Mouse (Mus musculus): ENCODE measurements around the gene Prx. TPM values are rescaled to one million over a fixed set of nuclear protein-coding genes. Genes with fewer than 3 reads are reported as not detected.
A peak's percentile ranks its signal among the peaks of the same experiment; 100 is the strongest.

The Prx gene
- polyA plus RNA-seq, 1 experiment from 2014 or later, result 2.0 TPM

DNA sequence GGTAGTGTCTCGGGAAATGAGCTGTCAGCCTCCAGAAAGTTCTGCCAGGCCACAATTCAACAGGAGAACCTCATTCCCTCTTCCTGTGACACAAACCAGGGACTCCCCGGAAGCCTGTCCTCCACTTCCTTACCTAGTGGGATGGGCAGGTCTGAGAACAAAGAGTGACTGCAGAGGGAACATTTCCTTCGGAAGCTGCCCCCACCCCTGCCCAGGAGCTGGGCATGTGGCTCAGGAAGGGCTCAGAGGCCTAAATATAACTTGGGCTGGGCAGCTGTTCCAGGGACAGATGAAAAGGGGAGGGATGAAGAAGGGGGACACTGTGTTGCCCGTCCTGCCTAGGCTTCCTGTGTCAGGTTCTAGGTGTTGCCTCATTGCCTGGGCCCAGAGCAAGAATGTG, 2.5 kb downstream of the Prx start:
- Histone ChIP-seq H3K36me3 (no peaks in the 10 kb centered on the region), H3K4me3 (replicated peaks) (no peak overlapping the region), H3K4me1 (peaks cover 2% of the 10 kb centered on the region; the same call in 1 of the 2 replicates), H3K9ac (replicated peaks) (no peak overlapping the region), H3K9me3 (replicated peaks) (no peaks in the 10 kb centered on the region), H3K27ac (replicated peaks) (no peak overlapping the region), H3K4me2 (no peak overlapping the region), H3K27me3 (replicated peaks) (no peaks in the 10 kb centered on the region)
- 70% methylated on average over 4 of the region's 4 CpGs for WGBS
- no peak for ATAC-seq (ENCODE audit: low FRiP score)

- peak overlapping the region; percentile 49 for H3K4me3 ChIP-seq (replicated peaks)
- H3K27me3 ChIP-seq (replicated peaks), result no peaks in the 10 kb centered on the region
- peaks cover 20% of the 10 kb centered on the region for H3K4me1 ChIP-seq
- H3K36me3 ChIP-seq, result no peaks in the 10 kb centered on the region
- H3K9me3 ChIP-seq (replicated peaks), result no peaks in the 10 kb centered on the region
- H3K4me2 ChIP-seq, result peak overlapping the region; percentile 62
- no peak for ATAC-seq (ENCODE audit: low FRiP score)
- peak overlapping the region; percentile 48; the same call in 1 of the 2 replicates for H3K9ac ChIP-seq (replicated peaks)
- WGBS, result 48% methylated on average over 9 of the region's 9 CpGs
- H3K27ac ChIP-seq (replicated peaks), result peak overlapping the region; percentile 92
These were observed 7.7 kb downstream of the Prx start for GRCm38 (mm10) chr7:27506765-27507370.

DNA sequence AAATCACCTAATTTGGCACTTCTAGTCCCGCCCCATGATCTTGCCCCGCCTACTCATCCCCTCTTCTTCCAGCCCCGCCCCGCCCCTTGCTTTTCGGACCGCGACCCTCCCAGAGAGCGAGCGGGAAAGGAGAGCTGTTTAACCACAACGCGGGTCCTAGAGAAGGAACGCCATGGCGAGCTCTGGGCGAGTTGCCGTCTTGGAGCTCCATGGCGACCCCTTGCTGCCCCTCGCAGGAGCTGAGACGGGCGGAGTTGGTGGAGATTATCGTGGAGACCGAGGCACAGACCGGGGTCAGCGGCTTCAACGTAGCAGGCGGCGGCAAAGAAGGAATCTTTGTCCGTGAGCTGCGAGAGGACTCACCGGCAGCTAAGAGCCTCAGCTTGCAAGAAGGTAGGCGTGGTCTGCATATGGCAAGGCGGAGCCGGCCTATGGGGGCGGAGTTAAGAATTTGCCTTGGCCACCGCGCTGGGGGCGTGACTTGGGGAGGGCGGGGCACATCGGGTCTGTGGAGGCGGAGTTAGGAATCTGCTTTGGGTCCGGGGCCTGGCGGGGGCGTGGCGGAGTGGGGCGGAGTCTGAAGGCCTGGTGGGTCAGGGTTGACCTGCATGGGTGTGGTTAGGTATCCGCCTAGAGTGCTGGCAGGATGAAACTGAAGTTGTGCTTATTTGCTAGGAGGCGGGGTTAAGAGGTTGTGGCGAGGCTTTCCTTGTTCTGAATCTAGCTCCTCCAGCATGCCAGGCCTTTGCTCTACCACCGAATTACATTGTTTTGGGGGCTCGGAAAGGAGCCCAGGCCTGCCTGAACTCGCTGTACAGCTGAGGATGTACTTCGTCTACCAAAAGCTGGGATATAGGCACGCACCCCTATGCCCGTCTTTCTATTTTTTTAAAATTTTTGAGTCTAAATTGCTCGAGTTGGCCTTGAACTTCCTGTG, 8.9 kb downstream of the Prx start:
- Histone ChIP-seq H3K4me3 (replicated peaks) (peak overlapping the region; percentile 49), H3K27me3 (replicated peaks) (no peaks in the 10 kb centered on the region), H3K27ac (replicated peaks) (peak overlapping the region; percentile 92), H3K36me3 (no peaks in the 10 kb centered on the region), H3K9me3 (replicated peaks) (no peaks in the 10 kb centered on the region), H3K4me2 (peak overlapping the region; percentile 62), H3K4me1 (peaks cover 20% of the 10 kb centered on the region), H3K9ac (replicated peaks) (peak overlapping the region; percentile 48)
- ATAC-seq (ENCODE audit: low FRiP score), result peak; percentile 94
- WGBS, result under 1% methylated on average over 54 of the region's 54 CpGs

DNA sequence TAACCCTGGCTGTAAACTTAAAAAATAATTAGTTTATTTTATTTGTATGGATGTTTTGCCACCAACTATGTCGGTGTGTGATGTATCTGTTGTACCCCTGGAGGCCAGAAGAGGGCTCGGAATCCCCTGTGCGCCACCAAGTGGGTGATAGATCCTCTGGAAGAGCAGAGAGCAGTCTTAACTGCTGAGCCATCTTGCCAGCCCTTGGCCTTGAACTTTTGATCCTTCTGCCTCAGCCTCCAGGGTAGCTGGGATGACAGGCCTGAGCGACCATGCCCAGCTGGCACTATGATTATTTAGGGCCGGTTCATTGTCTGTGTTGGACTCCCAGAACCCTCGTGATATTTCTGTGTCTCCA, 9.5 kb downstream of the Prx start:
- no peaks in the 10 kb centered on the region for H3K9me3 ChIP-seq (replicated peaks)
- ATAC-seq (ENCODE audit: low FRiP score), result peak; percentile 70
- H3K9ac ChIP-seq (replicated peaks), result no peak overlapping the region
- H3K4me3 ChIP-seq (replicated peaks), result peak overlapping the region; percentile 49
- H3K4me1 ChIP-seq, result peaks cover 20% of the 10 kb centered on the region
- 26% methylated on average over 6 of the region's 6 CpGs for WGBS
- H3K27me3 ChIP-seq (replicated peaks), result no peaks in the 10 kb centered on the region
- H3K4me2 ChIP-seq, result peak overlapping the region; percentile 62
- peak overlapping the region; percentile 92 for H3K27ac ChIP-seq (replicated peaks)
- no peaks in the 10 kb centered on the region for H3K36me3 ChIP-seq

GRCm38 (mm10) chr7:27510809-27511208, 11.7 kb downstream of the Prx start:
- H3K36me3 ChIP-seq, result no peaks in the 10 kb centered on the region
- no peak overlapping the region for H3K4me3 ChIP-seq (replicated peaks)
- H3K9ac ChIP-seq (replicated peaks), result no peak overlapping the region
- no peak for ATAC-seq (ENCODE audit: low FRiP score)
- H3K27ac ChIP-seq (replicated peaks), result no peak overlapping the region
- H3K27me3 ChIP-seq (replicated peaks), result no peaks in the 10 kb centered on the region
- H3K4me1 ChIP-seq, result peaks cover 20% of the 10 kb centered on the region
- 86% methylated on average over 2 of the region's 2 CpGs for WGBS
- H3K9me3 ChIP-seq (replicated peaks), result no peaks in the 10 kb centered on the region
- H3K4me2 ChIP-seq, result no peak overlapping the region

- no peaks in the 10 kb centered on the region for H3K9me3 ChIP-seq (replicated peaks)
- H3K36me3 ChIP-seq, result no peaks in the 10 kb centered on the region
- H3K4me3 ChIP-seq (replicated peaks), result no peak overlapping the region
- H3K4me2 ChIP-seq, result no peak overlapping the region
- 78% methylated on average over 9 of the region's 9 CpGs for whole genome bisulfite sequencing
- H3K4me1 ChIP-seq, result no peaks in the 10 kb centered on the region
- no peak overlapping the region for H3K27ac ChIP-seq (replicated peaks)
- no peak overlapping the region for H3K9ac ChIP-seq (replicated peaks)
- no peak for ATAC-seq (ENCODE audit: low FRiP score)
- H3K27me3 ChIP-seq (replicated peaks), result no peaks in the 10 kb centered on the region
These were observed 15.8 kb downstream of the Prx start for GRCm38 (mm10) chr7:27514961-27515360.

- H3K36me3 ChIP-seq, result no peaks in the 10 kb centered on the region
- 88% methylated on average over 9 of the region's 9 CpGs for WGBS
- no peaks in the 10 kb centered on the region for H3K27me3 ChIP-seq (replicated peaks)
- no peak overlapping the region for H3K9ac ChIP-seq (replicated peaks)
- no peak for ATAC-seq (ENCODE audit: low FRiP score)
- no peak overlapping the region for H3K27ac ChIP-seq (replicated peaks)
- H3K4me2 ChIP-seq, result no peak overlapping the region
- H3K4me1 ChIP-seq, result no peaks in the 10 kb centered on the region
- H3K9me3 ChIP-seq (replicated peaks), result no peaks in the 10 kb centered on the region
- no peak overlapping the region for H3K4me3 ChIP-seq (replicated peaks)
These were observed 19.2 kb downstream of the Prx start for GRCm38 (mm10) chr7:27518314-27518713.

- ATAC-seq (ENCODE audit: low FRiP score), result no peak
- no peak overlapping the region for H3K4me3 ChIP-seq (replicated peaks)
- no peak overlapping the region for H3K27ac ChIP-seq (replicated peaks)
- no peaks in the 10 kb centered on the region for H3K4me1 ChIP-seq
- no peaks in the 10 kb centered on the region for H3K36me3 ChIP-seq
- H3K9ac ChIP-seq (replicated peaks), result no peak overlapping the region
- no peaks in the 10 kb centered on the region for H3K27me3 ChIP-seq (replicated peaks)
- no peaks in the 10 kb centered on the region for H3K9me3 ChIP-seq (replicated peaks)
- no peak overlapping the region for H3K4me2 ChIP-seq
These were observed 21.0 kb downstream of the Prx start for GRCm38 (mm10) chr7:27520104-27520503.

GRCm38 (mm10) chr7:27520599-27520998, 21.5 kb downstream of the Prx start:
- no peaks in the 10 kb centered on the region for H3K9me3 ChIP-seq (replicated peaks)
- H3K27me3 ChIP-seq (replicated peaks), result no peaks in the 10 kb centered on the region
- H3K9ac ChIP-seq (replicated peaks), result no peak overlapping the region
- H3K4me1 ChIP-seq, result no peaks in the 10 kb centered on the region
- H3K4me2 ChIP-seq, result no peak overlapping the region
- no peak overlapping the region for H3K27ac ChIP-seq (replicated peaks)
- no peak for ATAC-seq (ENCODE audit: low FRiP score)
- H3K36me3 ChIP-seq, result no peaks in the 10 kb centered on the region
- no peak overlapping the region for H3K4me3 ChIP-seq (replicated peaks)
- WGBS, result 71% methylated on average over 1 of the region's 1 CpGs

GRCm38 (mm10) chr7:27522967-27523366, 23.8 kb downstream of the Prx start, which contains the start of gene Hipk4:
Gene Hipk4 (plus strand): TSS chr7:27523267.
- Histone ChIP-seq H3K4me3 (replicated peaks) (no peak within 1 kb of the TSS), H3K27ac (replicated peaks) (no peak within 1 kb of the TSS), H3K4me1 (0 out of 2 replicates have a peak, but pooled peaks cover 6% of the 10 kb centered on the region), H3K4me2 (no peak within 1 kb of the TSS), H3K36me3 (no peaks in the 10 kb centered on the region), H3K27me3 (replicated peaks) (no peaks in the 10 kb centered on the region), H3K9me3 (replicated peaks) (no peaks in the 10 kb centered on the region), H3K9ac (replicated peaks) (no peak within 1 kb of the TSS)
- 65% methylated on average over 5 of the region's 5 CpGs for WGBS
- ATAC-seq (ENCODE audit: low FRiP score), result no peak; the same call in 1 of the 2 replicates

DNA sequence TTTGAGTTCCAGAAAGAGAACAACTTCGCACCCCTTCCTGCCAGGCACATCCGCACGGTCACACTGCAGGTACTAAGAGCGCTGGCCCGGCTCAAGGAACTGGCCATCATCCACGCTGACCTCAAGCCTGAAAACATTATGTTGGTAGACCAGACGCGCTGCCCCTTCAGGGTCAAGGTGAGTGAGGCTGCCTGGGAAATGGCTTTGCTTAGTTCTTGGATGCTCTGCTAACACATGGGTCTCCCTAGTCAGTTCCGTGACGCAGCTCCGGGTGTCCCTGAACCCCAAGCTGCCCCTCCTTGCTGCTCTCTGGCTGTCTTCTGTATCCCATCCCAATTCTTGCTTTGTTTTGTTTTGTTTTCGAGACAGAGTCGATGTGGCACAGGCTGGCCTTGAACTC, 24.7 kb downstream of the Prx start:
- Histone ChIP-seq H3K4me2 (no peak overlapping the region), H3K9ac (replicated peaks) (no peak overlapping the region), H3K4me3 (replicated peaks) (no peak overlapping the region), H3K27me3 (replicated peaks) (no peaks in the 10 kb centered on the region), H3K9me3 (replicated peaks) (no peaks in the 10 kb centered on the region), H3K36me3 (peaks cover 2% of the 10 kb centered on the region; the same call in 1 of the 2 replicates), H3K4me1 (0 out of 2 replicates have a peak, but pooled peaks cover 6% of the 10 kb centered on the region), H3K27ac (replicated peaks) (no peak overlapping the region)
- no peak for ATAC-seq (ENCODE audit: low FRiP score)
- 96% methylated on average over 13 of the region's 13 CpGs for WGBS
